Mouse (Mus musculus): ENCODE measurements around the gene Ccer2. TPM values are rescaled to one million over a fixed set of nuclear protein-coding genes. Genes with fewer than 3 reads are reported as not detected.
A peak's percentile ranks its signal among the peaks of the same experiment; 100 is the strongest.

Ccer2 gene
- polyA plus RNA-seq, 1 experiment = not detected

- under 1% methylated on average over 39 of the region's 39 CpGs for WGBS
- peak; percentile 99 for DNase-seq (ENCODE audit: low read depth, low spot score)
Measured at GRCm38 (mm10) chr7:28741709-28742438, 14.1 kb upstream of the Ccer2 start, which contains the start of the genes Mrps12 and Sars2. Gene Mrps12, minus strand, starts transcription at chr7:28741820. Gene Sars2, plus strand, starts transcription at chr7:28741992.

GRCm38 (mm10) chr7:28749935-28750334, 6.0 kb upstream of the Ccer2 start:
- no peak for DNase-seq (ENCODE audit: low read depth, low spot score)
- WGBS = 93% methylated on average over 7 of the region's 7 CpGs

DNA sequence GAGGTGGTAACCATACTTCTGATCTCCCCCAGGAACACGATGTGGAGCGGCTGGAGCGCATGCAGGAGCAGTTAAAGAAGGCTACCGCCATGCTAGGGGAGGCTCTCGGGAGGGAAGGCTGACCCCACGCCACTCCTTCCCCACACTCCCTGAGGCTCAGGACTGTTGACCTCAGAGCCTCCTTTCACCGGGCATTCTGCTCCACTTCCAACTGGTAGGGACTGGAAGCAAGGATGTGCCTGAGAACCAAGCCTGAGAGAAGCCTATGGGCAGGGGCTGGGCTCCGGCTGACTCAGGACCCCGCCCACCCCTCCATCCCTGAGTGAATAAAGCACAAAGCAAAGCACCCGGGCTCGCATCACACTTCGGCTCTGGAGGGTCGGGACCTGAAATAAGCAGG, 2.6 kb downstream of the Ccer2 start:
- DNase-seq (ENCODE audit: low read depth, low spot score) = no peak
- 82% methylated on average over 13 of the region's 13 CpGs for WGBS

DNA sequence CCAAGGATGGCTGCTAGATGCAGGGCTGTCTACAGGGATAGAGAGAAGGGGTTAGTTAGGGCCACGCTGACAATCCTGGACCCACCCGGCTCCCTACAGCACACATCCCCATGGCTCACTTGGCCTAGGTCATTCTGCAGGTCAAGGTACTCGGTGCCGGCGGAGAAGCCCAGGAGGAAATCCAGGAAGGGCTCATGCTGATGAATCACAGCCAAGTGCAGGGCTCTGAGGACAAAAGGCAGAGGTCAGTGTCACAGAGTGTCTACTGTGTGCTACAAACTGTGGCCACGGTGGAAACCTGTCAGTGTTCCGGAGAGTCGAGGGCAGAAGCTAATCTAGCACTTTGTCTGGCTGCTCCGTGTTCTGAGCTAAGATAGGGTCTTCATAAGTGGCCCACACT, 5.9 kb downstream of the Ccer2 start:
- no peak for DNase-seq (ENCODE audit: low read depth, low spot score)
- 84% methylated on average over 9 of the region's 9 CpGs for WGBS

DNA sequence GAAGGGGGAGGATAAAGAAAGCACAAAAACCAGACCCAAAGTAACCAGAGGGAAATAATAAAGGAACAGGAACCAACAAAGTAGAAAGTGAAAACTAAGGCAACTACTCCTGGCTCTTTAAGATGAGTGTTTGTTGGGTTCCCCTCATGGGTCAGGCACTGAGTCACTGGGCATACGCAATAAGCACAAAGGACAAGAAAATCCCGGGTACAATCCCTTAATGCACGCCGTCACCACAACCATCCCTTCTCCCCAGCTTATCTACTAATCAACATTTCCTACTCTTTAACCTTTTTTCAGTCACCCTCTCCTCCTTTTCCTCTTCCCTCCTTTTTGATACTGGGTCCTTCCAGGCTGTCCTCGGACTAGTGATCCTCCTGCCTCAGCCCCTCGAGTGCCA, 9.2 kb downstream of the Ccer2 start:
- WGBS = 64% methylated on average over 6 of the region's 6 CpGs
- DNase-seq (ENCODE audit: low read depth, low spot score) = no peak

GRCm38 (mm10) chr7:28766173-28766879, 10.4 kb downstream of the Ccer2 start, which contains the start of gene Sirt2:
Gene Sirt2, plus strand, starts transcription at chr7:28766735.
- peak; percentile 99 for DNase-seq (ENCODE audit: low read depth, low spot score)
- under 1% methylated on average over 45 of the region's 45 CpGs for WGBS

DNA sequence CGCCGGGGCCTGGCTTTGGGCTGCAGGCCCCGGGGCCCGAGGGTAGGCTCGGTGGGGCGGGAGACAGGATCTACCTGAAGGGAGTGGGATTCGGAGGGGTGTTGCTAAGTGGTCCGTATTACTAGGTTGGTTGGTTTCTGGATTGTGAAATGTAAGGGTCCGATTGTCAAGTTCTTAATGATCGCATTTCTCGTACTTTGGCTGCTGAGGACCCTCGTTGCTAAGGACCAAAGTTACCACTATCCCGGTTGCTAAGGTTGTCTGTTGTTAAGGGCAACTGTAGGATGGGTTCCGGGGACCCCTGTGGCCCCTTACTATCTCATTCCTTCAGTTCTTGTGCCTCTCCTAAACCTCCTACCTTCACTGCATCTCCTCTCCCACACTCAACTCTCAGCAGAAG, 10.9 kb downstream of the Ccer2 start:
- DNase-seq (ENCODE audit: low read depth, low spot score) = no peak
- WGBS = 3% methylated on average over 14 of the region's 14 CpGs

DNA sequence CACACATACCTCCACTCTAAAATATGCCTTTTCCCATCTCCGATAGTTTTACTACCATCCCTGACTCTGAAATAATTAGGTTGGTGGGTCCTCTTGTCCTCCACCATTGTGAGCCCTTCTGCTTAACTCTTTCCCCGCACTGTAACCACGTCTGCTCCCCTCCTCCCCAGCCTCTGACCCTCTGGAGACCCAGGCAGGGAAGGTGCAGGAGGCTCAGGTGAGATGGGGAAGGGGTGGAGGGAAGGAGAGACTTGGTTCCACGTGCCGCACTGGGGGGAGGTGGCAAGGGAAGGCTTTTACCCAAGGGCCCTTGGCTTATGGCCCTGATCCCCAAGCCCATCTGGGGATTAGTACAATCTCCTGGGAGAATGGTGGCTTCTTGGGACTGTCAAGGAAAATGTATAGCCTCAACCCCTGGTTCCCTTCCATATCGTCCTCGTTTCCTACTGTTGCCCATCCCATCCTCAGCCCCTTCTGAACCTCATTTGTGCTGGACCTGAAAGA, 11.5 kb downstream of the Ccer2 start, which contains the start of gene Nfkbib:
Nfkbib (minus strand) TSS at position 51 of the 504 bp plus-strand sequence.
- DNase-seq (ENCODE audit: low read depth, low spot score) = no peak
- 62% methylated on average over 7 of the region's 7 CpGs for WGBS

DNA sequence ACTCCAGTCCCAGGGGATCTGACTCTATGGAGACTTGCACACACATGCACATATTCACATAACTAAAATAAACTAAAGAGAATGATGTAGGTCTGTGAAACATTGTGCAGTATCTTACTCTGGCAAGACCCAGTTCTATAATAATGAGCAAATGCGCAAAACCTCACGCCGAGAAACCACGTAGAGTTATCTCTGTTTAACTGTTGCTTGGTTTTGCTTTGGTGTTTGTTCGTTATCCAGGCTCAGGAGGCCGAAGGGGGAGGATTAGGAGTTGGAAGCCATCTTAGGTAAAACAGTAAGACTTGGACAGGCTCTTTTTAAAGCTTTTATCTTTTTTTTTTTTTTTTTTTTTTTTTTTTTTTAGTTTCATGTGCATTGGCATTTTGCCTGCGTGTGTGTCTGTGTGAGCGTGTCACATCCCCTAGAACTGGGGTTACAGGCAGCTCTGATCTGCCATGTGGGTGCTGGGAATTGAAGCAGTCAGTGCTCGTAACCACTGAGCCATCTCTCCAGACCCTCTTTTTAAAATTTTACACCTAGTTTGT, 13.5 kb downstream of the Ccer2 start:
- DNase-seq (ENCODE audit: low read depth, low spot score) = no peak
- 95% methylated on average over 9 of the region's 9 CpGs for WGBS

GRCm38 (mm10) chr7:28770309-28770708, 14.3 kb downstream of the Ccer2 start:
- DNase-seq (ENCODE audit: low read depth, low spot score) = no peak
- 85% methylated on average over 3 of the region's 3 CpGs for WGBS

- DNase-seq (ENCODE audit: low read depth, low spot score) = no peak
- WGBS = 89% methylated on average over 11 of the region's 11 CpGs
Measured at GRCm38 (mm10) chr7:28771867-28772266, 15.9 kb downstream of the Ccer2 start.

DNA sequence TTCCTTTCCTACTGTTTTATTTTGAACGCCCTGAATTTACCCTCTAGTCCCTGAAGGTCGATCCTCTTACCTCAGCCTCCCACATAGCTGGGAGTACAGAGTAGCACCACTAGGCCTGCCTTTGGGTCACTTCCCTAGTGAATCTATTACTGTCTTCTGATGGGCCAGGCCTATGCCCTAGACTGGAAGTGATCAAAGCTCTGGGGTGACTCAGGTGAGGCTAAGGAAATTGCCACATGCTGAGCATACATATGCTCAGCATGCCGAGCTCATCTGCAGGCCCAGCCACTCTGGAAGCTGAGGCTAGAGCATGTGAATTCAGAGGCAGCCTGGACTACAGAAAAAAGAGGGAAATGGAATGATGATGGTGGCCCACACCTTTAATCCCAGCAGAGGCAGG, 17.2 kb downstream of the Ccer2 start:
- 88% methylated on average over 3 of the region's 3 CpGs for WGBS
- no peak for DNase-seq (ENCODE audit: low read depth, low spot score)

GRCm38 (mm10) chr7:28774164-28774563, 18.2 kb downstream of the Ccer2 start:
- 92% methylated on average over 12 of the region's 12 CpGs for WGBS
- no peak for DNase-seq (ENCODE audit: low read depth, low spot score)

DNA sequence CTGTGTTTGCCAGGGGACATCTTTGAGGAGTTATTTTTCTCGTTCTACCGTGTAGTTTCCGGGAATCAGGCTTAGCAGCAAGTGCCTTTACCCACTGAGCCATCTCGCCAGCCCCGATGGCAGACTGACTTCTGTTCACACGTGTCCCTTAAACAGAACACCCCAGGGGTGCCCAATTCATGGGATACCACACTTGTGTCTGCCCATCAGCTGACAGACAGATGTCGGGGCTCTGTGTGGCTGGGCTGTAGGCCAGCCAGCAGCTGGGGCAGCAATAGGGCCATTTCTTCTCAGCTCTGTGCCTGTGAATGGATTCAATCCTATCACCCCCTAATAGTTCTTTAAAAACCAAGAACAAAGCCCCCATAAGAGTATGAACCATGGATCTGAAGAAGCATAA, 19.2 kb downstream of the Ccer2 start:
- no peak for DNase-seq (ENCODE audit: low read depth, low spot score)
- 91% methylated on average over 7 of the region's 7 CpGs for WGBS

- no peak for DNase-seq (ENCODE audit: low read depth, low spot score)
Measured at GRCm38 (mm10) chr7:28778825-28779224, 22.9 kb downstream of the Ccer2 start.

GRCm38 (mm10) chr7:28780067-28780658, 24.2 kb downstream of the Ccer2 start:
- DNase-seq (ENCODE audit: low read depth, low spot score) = peak; percentile 84
- 24% methylated on average over 6 of the region's 6 CpGs for WGBS

More at GRCm38 (mm10) chr7:28778825-28779224, 22.9 kb downstream of the Ccer2 start:
- WGBS = 83% methylated on average over 9 of the region's 9 CpGs

GRCm38 (mm10) chr7:28780857-28781256, 24.9 kb downstream of the Ccer2 start:
- DNase-seq (ENCODE audit: low read depth, low spot score) = no peak
- 71% methylated on average over 7 of the region's 7 CpGs for WGBS

DNA sequence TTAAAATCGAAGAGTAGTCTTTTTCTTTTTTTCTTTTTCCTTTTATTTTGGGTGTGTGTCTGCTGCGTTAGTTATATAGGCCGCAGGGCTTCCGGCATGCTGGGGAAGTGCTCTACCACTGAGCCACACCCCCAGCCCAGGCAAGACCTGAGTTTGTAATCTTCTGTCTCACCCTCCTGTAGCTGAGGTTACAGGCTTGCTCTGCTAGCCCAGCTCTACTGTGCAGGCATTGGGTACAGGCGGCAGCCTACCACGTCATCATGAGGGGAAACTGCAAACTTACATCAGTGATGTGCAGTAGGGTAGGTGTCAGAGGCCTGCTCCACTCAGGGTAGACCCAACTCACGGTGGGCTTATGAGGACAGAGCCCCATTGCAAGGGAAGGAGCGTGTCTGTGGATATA, 25.3 kb downstream of the Ccer2 start:
- 84% methylated on average over 8 of the region's 8 CpGs for WGBS
- DNase-seq (ENCODE audit: low read depth, low spot score) = no peak

- no peak for DNase-seq (ENCODE audit: low read depth, low spot score)
- WGBS = 83% methylated on average over 5 of the region's 5 CpGs
Measured at GRCm38 (mm10) chr7:28785161-28785560, 29.2 kb downstream of the Ccer2 start.

GRCm38 (mm10) chr7:28787884-28788283, 31.9 kb downstream of the Ccer2 start:
- WGBS = 93% methylated on average over 9 of the region's 9 CpGs

More at GRCm38 (mm10) chr7:28787884-28788283, 31.9 kb downstream of the Ccer2 start:
- DNase-seq (ENCODE audit: low read depth, low spot score) = no peak
